Mouse (Mus musculus): ENCODE measurements around the gene Gpatch1. TPM values are rescaled to one million over a fixed set of nuclear protein-coding genes. Genes with fewer than 3 reads are reported as not detected.
"Not testable (repeated sequence)": the region's sequence is repeated elsewhere in the genome, so short reads cannot be mapped to it uniquely, and the experiment has no call there.

Gpatch1 gene
- polyA plus RNA-seq, 1 experiment from 2014 or later = 17.8 TPM

DNA sequence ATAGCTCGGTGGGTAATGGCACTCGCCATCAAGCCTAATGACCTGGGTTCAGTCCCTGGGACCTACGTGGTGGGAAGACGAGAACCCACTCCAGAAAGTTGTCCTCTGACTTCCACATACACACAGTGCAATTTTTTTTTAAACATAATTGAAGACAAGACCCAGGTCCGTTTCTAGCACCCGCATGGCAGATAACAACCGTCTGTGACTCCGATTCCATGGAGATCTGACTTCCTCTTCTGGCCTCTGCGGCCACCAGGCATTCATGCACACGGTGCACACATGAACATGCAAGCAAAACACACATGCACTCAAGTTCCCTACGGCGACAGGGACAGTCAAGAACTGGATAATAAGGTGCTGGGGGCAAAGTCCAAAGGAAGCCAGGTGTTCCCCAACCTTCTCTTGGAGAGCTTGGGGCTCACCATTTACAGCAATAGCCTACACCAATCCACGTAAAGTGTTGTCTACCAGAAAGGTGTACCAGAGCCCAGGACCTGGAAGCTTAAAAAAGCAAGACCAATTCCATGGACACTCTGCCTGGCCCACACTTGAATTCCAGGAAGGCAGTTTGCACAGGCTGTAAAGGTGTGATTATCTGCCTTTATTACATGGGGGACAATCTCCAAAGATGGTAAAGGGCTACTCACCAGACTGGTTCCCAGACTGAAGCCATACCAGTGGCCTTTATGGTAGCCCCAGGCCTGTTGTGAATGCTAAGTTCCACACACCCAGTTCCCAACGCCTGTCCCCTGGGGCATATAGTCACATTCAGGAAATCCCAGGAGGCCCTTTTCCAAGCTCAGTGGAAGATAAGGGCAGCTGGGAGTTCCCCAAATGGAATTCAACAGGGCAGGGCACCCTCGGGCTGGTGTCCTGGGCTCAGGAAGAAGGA, 54.4 kb downstream of the Gpatch1 start:
- WGBS = 83% methylated on average over 15 of the region's 15 CpGs
- Histone ChIP-seq H3K9me3 (replicated peaks) (no peaks in the 10 kb centered on the region), H3K4me3 (no peak overlapping the region), H3K27ac (no peak overlapping the region), H3K4me1 (no peaks in the 10 kb centered on the region), H3K27me3 (ENCODE audit: low read depth, poor library complexity, severe bottlenecking) (no peaks in the 10 kb centered on the region), H3K36me3 (no peaks in the 10 kb centered on the region)
- DNase-seq (ENCODE audit: low spot score) = no peak

DNA sequence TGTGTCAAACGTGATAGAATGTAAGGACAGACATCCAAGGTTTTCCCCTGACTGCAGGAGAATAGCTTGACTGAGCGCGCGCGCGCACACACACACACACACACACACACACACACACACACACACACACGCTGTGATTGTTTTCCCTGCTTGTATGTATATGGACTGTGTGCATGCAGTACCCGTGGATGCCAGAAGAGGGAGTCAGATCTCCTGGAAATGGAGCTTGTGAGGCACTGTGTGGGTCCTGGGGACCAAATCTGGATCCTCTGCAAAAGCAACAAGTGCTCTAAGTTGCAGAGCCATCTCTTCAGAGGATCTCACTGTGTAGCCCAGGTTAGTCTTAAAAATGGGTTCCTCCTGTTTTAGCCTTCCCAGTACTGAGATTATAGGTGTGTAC, 58.9 kb downstream of the Gpatch1 start:
- no peaks in the 10 kb centered on the region for H3K36me3 ChIP-seq
- H3K4me1 ChIP-seq = peaks cover 4% of the 10 kb centered on the region; the same call in 1 of the 2 replicates
- no peak for DNase-seq (ENCODE audit: low spot score)
- 85% methylated on average over 8 of the region's 8 CpGs for WGBS
- H3K27ac ChIP-seq = no peak overlapping the region
- no peaks in the 10 kb centered on the region for H3K27me3 ChIP-seq (ENCODE audit: low read depth, poor library complexity, severe bottlenecking)
- H3K9me3 ChIP-seq (replicated peaks) = no peaks in the 10 kb centered on the region
- H3K4me3 ChIP-seq = no peak overlapping the region

DNA sequence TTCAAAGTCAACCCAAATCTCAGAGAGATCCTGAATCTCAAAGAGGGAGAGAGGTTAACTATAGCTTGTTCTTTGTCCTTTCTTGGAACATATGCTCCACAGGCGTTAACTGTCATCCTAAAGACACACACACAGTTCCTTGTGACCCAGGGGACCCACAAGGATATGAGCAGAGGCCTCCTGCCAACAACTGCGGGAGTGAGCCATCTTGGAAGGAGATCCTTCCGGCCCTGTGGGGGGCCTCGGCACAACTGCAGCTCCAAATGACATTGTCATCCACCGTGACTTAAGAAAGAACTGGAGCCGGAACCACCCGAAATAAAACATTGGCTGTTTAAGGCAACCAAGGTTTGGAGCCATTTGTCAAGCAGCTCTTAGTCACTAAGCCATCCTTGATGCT, 59.9 kb downstream of the Gpatch1 start:
- Histone ChIP-seq H3K4me3 (no peak overlapping the region), H3K27me3 (ENCODE audit: low read depth, poor library complexity, severe bottlenecking) (no peaks in the 10 kb centered on the region), H3K4me1 (peaks cover 4% of the 10 kb centered on the region; the same call in 1 of the 2 replicates), H3K36me3 (no peaks in the 10 kb centered on the region), H3K9me3 (replicated peaks) (no peaks in the 10 kb centered on the region), H3K27ac (no peak overlapping the region)
- WGBS = 69% methylated on average over 7 of the region's 7 CpGs
- DNase-seq (ENCODE audit: low spot score) = no peak

DNA sequence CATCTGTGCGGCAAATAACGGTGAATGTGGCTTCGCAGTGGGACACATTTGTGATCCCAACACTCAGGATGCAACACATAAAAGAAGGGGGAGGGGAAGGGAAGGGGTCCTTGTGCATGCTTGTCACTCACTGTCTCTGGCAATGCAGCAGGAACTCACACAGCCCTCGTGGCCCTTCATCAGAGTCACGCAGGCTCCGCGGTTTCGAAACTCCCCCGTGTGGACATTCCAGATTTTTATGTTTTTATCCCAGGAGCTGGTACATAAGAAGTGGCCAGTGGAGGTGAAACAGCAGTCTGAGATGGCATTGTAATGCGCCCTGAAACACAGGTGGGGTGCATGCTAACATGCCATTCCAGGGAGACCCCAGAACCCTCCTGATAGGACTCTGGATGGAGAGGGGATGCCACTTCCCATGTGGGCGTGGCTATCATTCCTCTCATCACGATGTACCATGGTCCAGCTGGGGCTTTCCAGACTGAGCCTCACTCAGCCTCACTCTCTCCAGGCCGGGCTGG, 66.1 kb downstream of the Gpatch1 start:
- DNase-seq (ENCODE audit: low spot score) = peak; percentile 65
- 13% methylated on average over 13 of the region's 13 CpGs for WGBS
- no peaks in the 10 kb centered on the region for H3K27me3 ChIP-seq (ENCODE audit: low read depth, poor library complexity, severe bottlenecking)
- H3K36me3 ChIP-seq = no peaks in the 10 kb centered on the region
- peaks cover 10% of the 10 kb centered on the region for H3K4me1 ChIP-seq
- no peaks in the 10 kb centered on the region for H3K9me3 ChIP-seq (replicated peaks)
- H3K4me3 ChIP-seq = peak overlapping the region; percentile 25
- no peak overlapping the region for H3K27ac ChIP-seq

DNA sequence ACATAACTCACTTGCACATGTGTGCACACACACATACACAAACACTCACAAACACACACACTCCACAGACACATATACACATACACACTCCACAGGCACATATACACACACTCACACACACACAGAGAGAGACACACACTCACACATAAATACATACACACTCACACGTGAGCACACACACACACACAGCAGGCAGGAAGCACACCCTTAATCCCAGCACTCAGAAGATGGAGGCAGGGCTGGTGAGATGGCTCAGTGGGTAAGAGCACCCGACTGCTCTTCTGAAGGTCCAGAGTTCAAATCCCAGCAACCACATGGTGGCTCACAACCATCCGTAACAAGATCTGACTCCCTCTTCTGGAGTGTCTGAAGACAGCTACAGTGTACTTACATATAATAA, 80.3 kb downstream of the Gpatch1 start:
- not testable (repeated sequence) for H3K27me3 ChIP-seq (ENCODE audit: low read depth, poor library complexity, severe bottlenecking); H3K4me3 ChIP-seq; DNase-seq (ENCODE audit: low spot score); H3K27ac ChIP-seq; H3K9me3 ChIP-seq (replicated peaks); H3K36me3 ChIP-seq
- H3K4me1 ChIP-seq = peaks cover 14% of the 10 kb centered on the region
- WGBS = 77% methylated on average over 3 of the region's 3 CpGs

DNA sequence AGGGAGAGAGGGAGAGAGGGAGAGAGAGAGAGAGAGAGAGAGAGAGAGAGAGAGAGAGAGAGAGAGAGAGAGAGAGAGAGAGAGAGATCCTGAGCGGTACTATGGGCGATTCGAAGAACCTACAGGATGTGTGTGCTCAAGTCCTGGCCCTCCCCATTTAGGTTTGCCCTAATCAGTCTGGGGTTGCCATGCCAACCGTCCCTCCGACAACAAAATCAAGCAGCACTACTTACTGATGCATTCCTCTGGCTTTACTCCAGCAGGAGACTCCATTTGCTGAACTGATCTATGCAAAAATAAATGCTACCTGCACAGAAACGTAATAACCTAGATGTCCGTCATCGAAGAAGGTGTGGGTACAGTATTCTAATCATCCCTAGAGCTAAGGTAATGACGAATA, 82.9 kb downstream of the Gpatch1 start:
- H3K4me1 ChIP-seq = peaks cover 15% of the 10 kb centered on the region

DNA sequence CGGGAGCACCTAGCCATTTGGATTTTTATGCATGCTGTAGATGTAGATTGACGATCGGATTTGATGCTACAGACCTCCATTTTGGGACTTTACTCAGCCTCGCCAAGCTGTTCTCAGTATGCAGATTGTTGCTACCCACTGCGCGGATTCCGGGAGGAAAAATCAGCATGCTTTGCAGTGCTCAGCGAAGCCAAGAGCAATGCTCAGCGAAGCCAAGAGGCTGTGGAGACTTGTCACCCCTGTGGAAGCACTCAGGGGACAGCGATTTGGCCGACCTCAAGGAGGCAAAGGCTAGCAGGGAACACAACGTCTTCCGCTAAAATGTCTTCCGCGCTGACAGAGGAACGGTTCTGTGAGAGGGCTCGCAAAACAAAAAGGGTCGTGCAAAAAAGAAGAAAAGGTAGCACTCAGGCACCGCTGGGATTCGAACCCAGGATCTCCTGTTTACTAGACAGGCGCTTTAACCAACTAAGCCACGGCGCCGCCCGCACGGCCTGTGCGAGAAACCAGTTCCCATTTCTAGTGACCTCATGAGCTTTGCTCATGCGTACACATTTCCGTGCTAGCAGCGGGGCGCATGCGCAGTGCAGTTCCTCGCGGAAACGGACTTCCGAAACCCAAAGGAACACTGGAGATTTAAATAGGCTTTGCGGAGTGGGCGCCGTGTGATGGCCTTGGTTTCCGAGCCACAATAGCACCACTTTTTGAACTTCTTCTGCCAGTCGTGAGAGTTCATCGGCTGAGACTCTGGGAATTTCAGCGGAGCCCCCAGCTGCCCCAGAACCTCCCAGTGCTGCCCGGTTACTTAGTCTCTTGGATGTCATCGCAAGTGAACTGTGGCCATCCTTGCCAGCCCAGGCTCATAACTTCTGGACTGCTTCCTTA, 83.6 kb downstream of the Gpatch1 start:
- no peaks in the 10 kb centered on the region for H3K27me3 ChIP-seq (ENCODE audit: low read depth, poor library complexity, severe bottlenecking)
- under 1% methylated on average over 45 of the region's 45 CpGs for WGBS
- DNase-seq (ENCODE audit: low spot score) = peak; percentile 100
- H3K36me3 ChIP-seq = no peaks in the 10 kb centered on the region
- H3K4me3 ChIP-seq = peak overlapping the region; percentile 69
- H3K4me1 ChIP-seq = peaks cover 15% of the 10 kb centered on the region
- H3K9me3 ChIP-seq (replicated peaks) = no peaks in the 10 kb centered on the region
- H3K27ac ChIP-seq = peak overlapping the region; percentile 88

More for the DNA sequence above, 82.9 kb downstream of the Gpatch1 start:
- H3K27ac ChIP-seq = peak overlapping the region; percentile 88
- no peaks in the 10 kb centered on the region for H3K36me3 ChIP-seq
- 16% methylated on average over 9 of the region's 9 CpGs for WGBS
- H3K27me3 ChIP-seq (ENCODE audit: low read depth, poor library complexity, severe bottlenecking) = no peaks in the 10 kb centered on the region
- no peaks in the 10 kb centered on the region for H3K9me3 ChIP-seq (replicated peaks)
- peak; percentile 76 for DNase-seq (ENCODE audit: low spot score)
- peak overlapping the region; percentile 69 for H3K4me3 ChIP-seq

DNA sequence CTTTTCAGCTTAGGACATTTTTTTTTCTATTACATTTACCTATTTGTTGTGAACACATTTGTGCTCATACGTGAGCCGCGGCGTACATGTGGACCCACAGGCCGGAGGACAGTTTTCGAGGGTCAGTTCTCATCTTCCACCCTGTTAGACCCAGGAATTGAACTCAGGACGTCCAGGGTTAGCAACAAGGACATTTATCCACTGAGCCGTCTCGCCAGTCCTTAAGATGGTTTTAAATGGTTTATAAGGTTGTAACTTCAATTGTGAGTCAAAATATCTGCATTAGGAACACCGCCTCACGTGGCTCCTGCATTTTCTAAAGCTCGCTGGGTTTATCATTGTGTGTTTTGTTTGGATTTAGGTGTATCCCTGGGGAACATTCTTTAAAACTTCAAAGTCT, 84.4 kb downstream of the Gpatch1 start:
- Histone ChIP-seq H3K9me3 (replicated peaks) (no peaks in the 10 kb centered on the region), H3K36me3 (no peaks in the 10 kb centered on the region), H3K27me3 (ENCODE audit: low read depth, poor library complexity, severe bottlenecking) (no peaks in the 10 kb centered on the region), H3K4me3 (peak overlapping the region; percentile 69), H3K4me1 (peaks cover 15% of the 10 kb centered on the region), H3K27ac (peak overlapping the region; percentile 88)
- peak; percentile 39 for DNase-seq (ENCODE audit: low spot score)
- WGBS = 52% methylated on average over 12 of the region's 12 CpGs

DNA sequence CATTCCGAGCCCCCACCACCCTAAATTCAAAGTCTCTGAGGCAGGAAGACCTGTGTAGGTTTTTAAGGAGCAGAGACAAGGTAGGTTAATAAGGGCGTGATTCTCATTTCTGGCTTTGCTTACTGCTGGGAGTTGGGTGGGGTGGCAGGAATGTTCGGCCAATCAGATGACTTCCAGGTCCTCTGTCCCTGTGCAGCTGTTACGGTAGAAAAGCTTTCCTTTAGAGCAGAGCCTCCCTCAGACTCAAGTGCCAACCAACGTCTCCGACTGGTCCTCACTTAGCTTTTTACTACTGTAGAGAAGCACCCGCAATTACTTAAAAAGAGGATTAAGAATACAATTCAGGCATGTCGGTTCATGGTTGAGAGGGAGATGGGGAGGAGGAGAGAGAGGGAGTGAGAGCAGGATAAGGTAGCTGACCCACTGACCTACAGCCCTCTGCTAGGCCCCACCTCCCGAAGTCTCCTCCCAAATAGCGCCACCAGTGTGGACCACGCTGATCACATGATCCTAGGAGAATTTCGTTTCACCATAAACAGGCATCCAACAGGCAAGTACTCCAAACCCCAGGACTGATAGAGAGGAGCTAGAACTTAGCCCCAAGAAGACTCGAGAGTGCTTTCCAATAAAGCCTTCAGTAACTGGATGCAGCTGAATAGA, 85.3 kb downstream of the Gpatch1 start:
- Histone ChIP-seq H3K4me1 (peaks cover 15% of the 10 kb centered on the region), H3K9me3 (replicated peaks) (no peaks in the 10 kb centered on the region), H3K36me3 (no peaks in the 10 kb centered on the region), H3K4me3 (peak overlapping the region; percentile 69), H3K27ac (0 out of 2 replicates have a peak overlapping the region, but pooled peaks have one; percentile 16), H3K27me3 (ENCODE audit: low read depth, poor library complexity, severe bottlenecking) (no peaks in the 10 kb centered on the region)
- 22% methylated on average over 13 of the region's 13 CpGs for WGBS
- DNase-seq (ENCODE audit: low spot score) = no peak

DNA sequence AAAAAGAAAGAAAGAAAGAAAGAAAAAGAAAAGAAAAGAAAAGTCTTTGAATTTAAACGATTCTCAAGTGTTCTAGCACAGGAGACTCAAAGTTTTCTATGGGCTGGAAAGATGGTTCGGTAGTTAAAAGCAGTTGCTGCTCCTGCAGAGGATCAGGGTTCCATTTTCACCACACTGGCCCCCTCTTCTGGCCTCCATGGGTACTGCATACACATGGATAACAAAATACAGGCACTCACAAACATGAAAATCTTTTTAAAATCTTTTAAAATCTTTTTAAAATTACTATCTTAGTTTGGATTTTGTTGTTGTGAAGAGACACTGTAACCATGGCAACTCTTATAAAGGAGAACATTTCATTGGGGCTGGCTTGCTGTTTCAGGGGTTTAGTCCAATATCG, 87.9 kb downstream of the Gpatch1 start:
- DNase-seq (ENCODE audit: low spot score) = peak; percentile 47
- 77% methylated on average over 3 of the region's 3 CpGs for WGBS

More for the DNA sequence above, 87.9 kb downstream of the Gpatch1 start:
- H3K4me3 ChIP-seq = no peak overlapping the region
- peaks cover 11% of the 10 kb centered on the region for H3K4me1 ChIP-seq
- H3K27ac ChIP-seq = no peak overlapping the region
- no peaks in the 10 kb centered on the region for H3K9me3 ChIP-seq (replicated peaks)
- H3K27me3 ChIP-seq (ENCODE audit: low read depth, poor library complexity, severe bottlenecking) = no peaks in the 10 kb centered on the region
- no peaks in the 10 kb centered on the region for H3K36me3 ChIP-seq
